Mouse (Mus musculus) kidney, adult 18-20 months (tissue): ENCODE data around the gene Gm572.

Source experiments
- DNase-seq: peaks from one replicate; pipeline ENCODE4 v3.0.0; 2021

Gm572 gene

GRCm38 (mm10) chr4:148667006-148667755 lies 24.1 kb downstream of the Gm572 start:
- DNase-seq, result no peak

- no peak for DNase-seq
Observed at GRCm38 (mm10) chr4:148671230-148671947, 28.3 kb downstream of the Gm572 start.

- peak; percentile 14 for DNase-seq
Observed at GRCm38 (mm10) chr4:148675043-148675442, 31.9 kb downstream of the Gm572 start.

GRCm38 (mm10) chr4:148676188-148676960 lies 33.3 kb downstream of the Gm572 start:
- peak; percentile 49 for DNase-seq

GRCm38 (mm10) chr4:148676961-148677637 lies 34.0 kb downstream of the Gm572 start:
- peak; percentile 10 for DNase-seq

GRCm38 (mm10) chr4:148678105-148678504 lies 35.0 kb downstream of the Gm572 start:
- DNase-seq, result no peak

GRCm38 (mm10) chr4:148680505-148681067 lies 37.5 kb downstream of the Gm572 start:
- no peak for DNase-seq

- DNase-seq, result peak; percentile 74
Observed at GRCm38 (mm10) chr4:148681429-148681828, 38.3 kb downstream of the Gm572 start.

GRCm38 (mm10) chr4:148682961-148683360 lies 39.8 kb downstream of the Gm572 start:
- no peak for DNase-seq

- DNase-seq, result no peak
Observed at GRCm38 (mm10) chr4:148683539-148683938, 40.4 kb downstream of the Gm572 start.

GRCm38 (mm10) chr4:148686491-148686941 lies 43.4 kb downstream of the Gm572 start:
- DNase-seq, result no peak

GRCm38 (mm10) chr4:148688091-148688490 lies 45.0 kb downstream of the Gm572 start:
- no peak for DNase-seq

- no peak for DNase-seq
Observed at GRCm38 (mm10) chr4:148691185-148691584, 48.1 kb downstream of the Gm572 start.

GRCm38 (mm10) chr4:148693417-148693959 lies 50.4 kb downstream of the Gm572 start:
- DNase-seq, result no peak

GRCm38 (mm10) chr4:148704756-148705155 lies 61.6 kb downstream of the Gm572 start:
- peak; percentile 62 for DNase-seq

- no peak for DNase-seq
Observed at GRCm38 (mm10) chr4:148708836-148709235, 65.7 kb downstream of the Gm572 start.

GRCm38 (mm10) chr4:148710446-148710845 lies 67.3 kb downstream of the Gm572 start:
- no peak for DNase-seq

- DNase-seq, result no peak
Observed at GRCm38 (mm10) chr4:148711323-148711722, 68.2 kb downstream of the Gm572 start.

GRCm38 (mm10) chr4:148712632-148713031 lies 69.5 kb downstream of the Gm572 start:
- no peak for DNase-seq

- DNase-seq, result no peak
Observed at GRCm38 (mm10) chr4:148714064-148714463, 70.9 kb downstream of the Gm572 start.

GRCm38 (mm10) chr4:148714739-148715138 lies 71.6 kb downstream of the Gm572 start:
- DNase-seq, result no peak

GRCm38 (mm10) chr4:148715396-148715795 lies 72.3 kb downstream of the Gm572 start:
- peak; percentile 39 for DNase-seq
